Mouse (Mus musculus): Measurements from ENCODE around the gene Kcnip2. TPM values are rescaled to one million over a fixed set of nuclear protein-coding genes. Genes with fewer than 3 reads are reported as not detected.
A peak's percentile ranks its signal among the peaks of the same experiment; 100 is the strongest.
"Not testable (repeated sequence)": the region's sequence is repeated elsewhere in the genome, so short reads cannot be mapped to it uniquely, and the experiment has no call there.

Gene Kcnip2
- total RNA-seq, 2 experiments from 2014 or later = 121 to 139 TPM

- DNase-seq = peak; percentile 86 to 92
- intact Hi-C loops (cut with DNase I) = loop anchor here (2.0 kb wide), 3 partner anchors 18 to 202 kb away; no protein-coding TSS in a partner anchor
Observed at GRCm38 (mm10) chr19:45813263-45813662, 2.6 kb downstream of the Kcnip2 start.

- intact Hi-C loops (cut with DNase I) = loop anchor here (2.0 kb wide), 3 partner anchors 18 to 202 kb away; no protein-coding TSS in a partner anchor
- DNase-seq = no peak
Observed at GRCm38 (mm10) chr19:45812673-45813252, 3.1 kb downstream of the Kcnip2 start.

- intact Hi-C loops (cut with DNase I) = loop anchor here (2.0 kb wide), 3 partner anchors 19 to 203 kb away; no protein-coding TSS in a partner anchor
- no peak for DNase-seq
Observed at GRCm38 (mm10) chr19:45812115-45812514, 3.7 kb downstream of the Kcnip2 start.

GRCm38 (mm10) chr19:45811028-45811674 lies 4.7 kb downstream of the Kcnip2 start:
- intact Hi-C loops (cut with DNase I) = no loop called here
- DNase-seq = no peak

- intact Hi-C loops (cut with DNase I) = no loop called here
- DNase-seq = no peak
Observed at GRCm38 (mm10) chr19:45807732-45808131, 8.1 kb downstream of the Kcnip2 start.

DNA sequence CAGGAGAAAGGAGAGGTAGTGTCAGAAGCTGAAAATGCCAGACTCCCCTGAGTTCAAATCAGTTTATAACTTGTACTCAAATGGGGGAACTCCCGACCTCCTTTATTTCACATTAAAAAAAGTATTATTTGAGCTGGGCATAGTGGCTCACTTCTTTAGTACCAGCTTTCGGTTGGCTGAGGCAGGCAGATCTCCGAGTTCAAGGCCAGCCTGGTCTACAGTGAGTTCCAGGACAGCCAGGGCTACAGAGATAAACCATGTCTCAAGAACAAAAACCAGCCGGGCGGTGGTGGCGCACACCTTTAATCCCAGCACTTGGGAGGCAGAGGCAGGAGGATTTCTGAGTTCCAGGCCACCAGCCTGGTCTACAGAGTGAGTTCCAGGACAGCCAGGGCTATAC lies 10.0 kb downstream of the Kcnip2 start:
- not testable (repeated sequence) for DNase-seq
- intact Hi-C loops (cut with DNase I) = loop anchor here (2.0 kb wide), 2 partner anchors 147 to 209 kb away; no protein-coding TSS in a partner anchor

GRCm38 (mm10) chr19:45804593-45805368 lies 11.1 kb downstream of the Kcnip2 start:
- intact Hi-C loops (cut with DNase I) = loop anchor here (2.0 kb wide), 2 partner anchors 148 to 210 kb away; no protein-coding TSS in a partner anchor
- DNase-seq = peak; percentile 45 to 50

GRCm38 (mm10) chr19:45803408-45803807 lies 12.5 kb downstream of the Kcnip2 start:
- no peak for DNase-seq
- intact Hi-C loops (cut with DNase I) = no loop called here

DNA sequence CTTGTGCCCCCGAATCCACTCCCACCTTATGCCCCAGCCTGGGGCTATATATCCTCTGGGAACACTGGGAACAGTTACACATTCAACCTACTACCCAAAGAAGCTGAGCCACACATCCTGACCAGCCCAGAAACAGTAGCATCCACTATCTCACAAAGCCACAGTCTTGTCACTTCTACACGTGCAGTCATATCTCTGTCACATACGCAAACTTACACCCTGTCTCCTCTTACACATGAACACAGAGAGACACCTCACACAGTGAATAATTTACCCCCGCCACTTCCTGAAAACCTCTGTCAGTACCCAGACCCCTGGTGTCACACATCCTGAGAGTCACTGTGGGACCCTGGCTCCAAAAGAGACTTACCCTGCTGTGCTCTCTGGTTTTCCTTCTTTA lies 13.2 kb downstream of the Kcnip2 start:
- DNase-seq = no peak
- intact Hi-C loops (cut with DNase I) = no loop called here

DNA sequence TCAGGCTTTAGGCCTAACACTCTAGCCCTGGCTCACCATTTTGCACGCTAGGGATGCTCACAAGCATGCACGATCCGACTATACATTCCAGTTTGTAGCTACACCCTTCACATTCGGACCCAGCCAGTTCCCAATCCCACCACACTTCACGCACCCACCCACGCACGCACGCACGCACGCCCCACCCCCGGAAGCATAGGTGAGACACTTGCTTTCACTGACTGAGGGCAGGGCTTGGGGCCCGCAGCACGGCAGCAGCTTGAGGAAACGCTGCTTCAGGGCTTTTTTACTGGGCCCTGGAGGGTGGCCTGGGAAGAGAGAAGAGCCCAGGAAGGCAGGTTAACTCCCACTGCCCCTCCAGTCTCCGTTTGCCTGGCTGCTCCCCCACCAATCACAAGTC lies 19.0 kb downstream of the Kcnip2 start:
- intact Hi-C loops (cut with DNase I) = no loop called here
- no peak for DNase-seq

DNA sequence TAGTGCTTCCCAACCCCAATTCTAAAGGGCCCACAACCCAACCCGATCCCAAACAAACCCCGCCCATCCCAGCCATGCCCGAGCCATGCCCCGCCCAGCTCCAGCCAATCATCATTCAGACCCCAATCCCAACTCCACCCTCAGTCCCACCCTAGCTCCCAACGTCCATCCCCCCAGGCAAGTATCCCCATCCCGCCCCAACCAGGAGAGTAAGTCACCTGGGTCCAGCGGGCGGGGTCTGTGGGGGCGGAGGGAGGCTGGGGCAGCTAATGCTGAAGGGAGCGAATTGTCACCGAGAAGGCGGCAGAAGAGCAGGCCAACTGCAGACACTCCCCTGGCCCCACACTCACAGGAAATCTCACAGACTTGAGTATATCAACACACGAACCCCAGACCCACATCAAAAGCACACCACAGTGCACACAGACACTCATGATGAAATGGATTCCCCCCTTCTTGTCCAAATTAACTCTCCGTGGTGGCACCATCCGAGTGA lies 19.8 kb downstream of the Kcnip2 start:
- no peak for DNase-seq
- intact Hi-C loops (cut with DNase I) = no loop called here

DNA sequence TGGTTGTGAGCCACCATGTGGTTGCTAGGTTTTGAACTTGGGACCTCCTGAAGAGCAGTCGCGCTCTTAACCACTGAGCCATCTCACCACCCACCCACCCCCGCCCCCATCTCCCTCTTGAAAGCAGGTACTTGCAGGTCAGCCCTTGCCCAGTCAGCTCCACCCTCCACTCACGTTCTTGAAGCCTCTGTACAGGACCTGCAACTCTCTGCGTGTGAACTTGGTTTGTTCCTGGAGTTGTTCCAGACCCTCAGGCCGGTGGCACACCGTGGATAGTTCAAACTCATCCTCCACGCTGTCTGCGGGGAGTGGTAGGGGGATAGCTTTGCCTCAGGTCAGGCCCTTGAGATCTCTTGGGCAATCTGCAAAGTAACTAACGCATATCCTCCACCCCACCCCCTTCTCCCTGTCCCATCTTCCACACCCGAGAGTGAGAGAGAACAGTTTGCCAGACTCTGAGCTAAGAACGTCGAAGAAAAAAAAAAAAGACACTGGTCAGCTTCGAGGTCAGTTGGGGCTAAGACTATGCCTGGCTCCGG lies 20.4 kb downstream of the Kcnip2 start:
- intact Hi-C loops (cut with DNase I) = no loop called here
- DNase-seq = no peak

DNA sequence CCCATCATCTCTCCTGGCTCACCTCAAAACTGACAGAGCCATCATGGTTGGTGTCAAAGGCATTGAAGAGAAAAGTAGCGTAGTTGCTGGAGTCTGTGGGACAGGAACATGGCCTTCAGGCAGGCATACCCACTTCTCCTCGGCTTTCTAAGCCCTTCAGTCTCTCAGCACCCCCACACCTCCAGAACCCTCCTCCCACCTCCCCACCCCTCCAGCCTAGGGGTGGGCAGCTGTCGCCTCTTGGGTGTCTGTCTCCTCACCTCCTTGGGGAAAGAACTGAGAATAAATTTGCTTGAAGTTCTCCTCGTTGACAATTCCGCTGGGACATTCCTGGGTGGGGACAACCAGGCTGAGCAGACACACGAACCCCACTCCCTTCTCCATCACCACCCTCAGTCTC lies 21.1 kb downstream of the Kcnip2 start:
- intact Hi-C loops (cut with DNase I) = no loop called here
- DNase-seq = no peak

- no peak for DNase-seq
- intact Hi-C loops (cut with DNase I) = no loop called here
Observed at GRCm38 (mm10) chr19:45792404-45792803, 23.5 kb downstream of the Kcnip2 start.

DNA sequence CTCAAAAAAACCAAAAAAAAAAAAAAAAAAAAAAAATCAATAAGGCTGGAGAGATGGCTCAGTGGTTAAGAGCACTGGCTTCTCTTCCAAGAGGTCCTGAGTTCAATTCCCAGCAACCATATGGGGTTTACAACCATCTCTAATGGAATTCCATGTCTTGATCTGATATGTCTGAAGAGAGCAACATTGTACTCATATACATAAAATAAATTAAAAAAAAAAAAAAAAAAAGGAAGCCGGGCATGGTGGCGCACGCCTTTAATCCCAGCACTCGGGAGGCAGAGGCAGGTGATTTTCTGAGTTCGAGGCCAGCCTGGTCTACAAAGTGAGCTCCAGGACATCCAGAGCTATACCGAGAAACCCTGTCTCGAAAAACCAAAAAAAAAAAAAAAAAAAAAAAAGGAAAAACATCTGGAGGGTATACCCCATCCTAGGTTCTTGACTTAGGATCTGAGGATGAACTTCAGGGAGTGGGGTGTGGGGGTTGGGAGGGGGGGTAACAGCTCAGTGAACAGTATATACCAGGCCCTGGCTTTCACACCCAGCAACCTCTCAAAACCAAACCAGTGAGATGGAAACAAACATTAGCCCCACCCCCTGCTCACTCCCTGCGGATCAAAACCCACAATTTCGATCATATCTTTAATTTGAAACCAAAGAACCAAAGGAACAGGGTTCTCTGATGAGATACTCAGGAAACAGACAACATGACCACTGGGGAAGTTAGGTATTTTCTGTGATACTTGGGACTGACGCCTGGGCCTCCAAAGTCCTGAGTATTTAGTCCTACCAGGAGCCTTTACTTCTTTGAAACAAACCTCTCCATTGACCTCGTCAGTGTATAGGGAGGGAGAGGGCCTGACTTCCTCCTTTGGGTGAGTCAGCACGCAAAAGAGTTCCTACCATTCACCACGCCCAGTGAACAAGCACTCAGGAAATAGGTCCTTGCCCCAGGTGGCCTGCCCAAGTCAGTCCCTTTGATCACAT lies 25.7 kb downstream of the Kcnip2 start:
- intact Hi-C loops (cut with DNase I) = no loop called here
- no peak for DNase-seq

DNA sequence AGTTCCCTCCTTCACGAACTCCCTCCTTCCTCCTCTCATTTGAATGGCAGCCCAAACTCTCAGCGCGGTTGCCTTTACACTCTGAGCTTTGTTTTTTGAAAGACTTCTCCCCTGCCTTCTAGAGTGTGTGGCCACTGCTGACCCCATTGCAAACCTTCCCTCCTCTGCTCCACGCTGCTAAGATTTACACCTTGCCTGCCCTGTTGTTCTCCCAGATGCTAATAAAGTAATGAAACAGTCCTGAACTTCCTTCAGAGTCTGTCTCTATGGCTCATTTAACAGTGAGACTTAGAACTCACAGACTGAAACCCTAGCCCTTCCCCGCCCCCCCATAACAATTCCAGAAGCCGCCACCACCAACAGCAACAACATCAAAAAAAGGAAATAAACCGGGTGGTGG lies 26.5 kb downstream of the Kcnip2 start:
- no peak for DNase-seq
- intact Hi-C loops (cut with DNase I) = no loop called here

- intact Hi-C loops (cut with DNase I) = no loop called here
Observed at GRCm38 (mm10) chr19:45788337-45788736, 27.5 kb downstream of the Kcnip2 start.

DNA sequence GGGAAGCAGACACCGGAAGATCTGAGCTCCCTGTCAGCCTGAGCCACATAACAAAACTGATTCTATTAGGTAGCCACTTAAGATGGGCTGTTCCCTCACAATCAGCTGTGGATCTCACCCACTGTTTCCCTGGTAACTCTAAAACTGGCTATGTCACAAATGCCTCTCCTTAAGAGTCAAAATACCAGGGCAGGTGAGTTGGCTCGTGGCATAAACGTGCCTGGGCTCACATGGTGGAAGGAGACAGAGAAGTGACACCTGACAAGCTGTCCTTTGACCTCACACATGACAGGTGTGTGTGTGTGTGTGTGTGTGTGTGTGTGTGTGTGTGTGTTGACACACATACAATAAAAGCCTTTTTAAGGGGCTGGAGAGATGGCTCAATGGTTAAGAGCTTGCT lies 28.4 kb downstream of the Kcnip2 start:
- intact Hi-C loops (cut with DNase I) = no loop called here
- DNase-seq = no peak

More at GRCm38 (mm10) chr19:45788337-45788736, 27.5 kb downstream of the Kcnip2 start:
- no peak for DNase-seq

GRCm38 (mm10) chr19:45785470-45785869 lies 30.4 kb downstream of the Kcnip2 start:
- DNase-seq = no peak
- intact Hi-C loops (cut with DNase I) = no loop called here
